Mouse (Mus musculus) layer of hippocampus, postnatal 10 days (tissue): ENCODE results near the gene Mapk6. TPM values are rescaled to one million over a fixed set of nuclear protein-coding genes. Genes with fewer than 3 reads are reported as not detected.

Experiments used
- DNase-seq, 2 experiments: peaks; one replicate each; pipeline ENCODE4 v3.0.0; 2021; ENCODE audit warnings: low spot score in 2 of 2
- total RNA-seq, 2 experiments: library from RNA; stranded (reverse); gene quantifications; 2 replicates each; pipeline ENCODE4 v1.2.3; 2021

Gene Mapk6
- total RNA-seq, 2 experiments from 2014 or later: 55.7 to 57.8 TPM

DNA sequence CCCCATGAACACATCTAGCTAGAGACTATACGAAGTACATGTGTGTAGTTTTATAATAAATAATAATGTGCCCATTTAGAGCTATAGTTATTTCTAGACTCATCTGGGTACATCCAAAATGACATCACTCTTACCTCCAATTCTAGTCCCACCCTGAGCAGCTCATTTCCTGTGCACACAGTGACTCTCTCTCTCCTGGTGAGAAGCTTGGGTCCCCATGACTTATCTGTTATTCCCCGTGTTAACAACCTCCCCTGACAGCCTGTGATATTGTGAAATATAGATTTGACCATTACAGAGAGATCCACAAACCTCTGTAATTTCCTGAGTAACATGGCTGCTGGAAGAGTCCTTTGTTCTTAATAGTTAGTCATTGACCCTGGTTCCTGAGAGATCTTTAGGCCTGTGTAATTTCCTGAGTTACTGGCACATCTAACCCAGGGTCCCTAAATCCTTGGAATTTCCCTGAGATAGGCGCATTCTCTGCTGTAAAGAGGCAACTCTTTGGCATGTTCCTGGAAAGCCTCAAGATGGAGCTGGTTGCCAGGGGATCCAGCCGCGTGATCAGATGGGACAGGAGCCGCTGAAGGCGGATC, 16.1 kb upstream of the Mapk6 start:
- DNase-seq: no peak

DNA sequence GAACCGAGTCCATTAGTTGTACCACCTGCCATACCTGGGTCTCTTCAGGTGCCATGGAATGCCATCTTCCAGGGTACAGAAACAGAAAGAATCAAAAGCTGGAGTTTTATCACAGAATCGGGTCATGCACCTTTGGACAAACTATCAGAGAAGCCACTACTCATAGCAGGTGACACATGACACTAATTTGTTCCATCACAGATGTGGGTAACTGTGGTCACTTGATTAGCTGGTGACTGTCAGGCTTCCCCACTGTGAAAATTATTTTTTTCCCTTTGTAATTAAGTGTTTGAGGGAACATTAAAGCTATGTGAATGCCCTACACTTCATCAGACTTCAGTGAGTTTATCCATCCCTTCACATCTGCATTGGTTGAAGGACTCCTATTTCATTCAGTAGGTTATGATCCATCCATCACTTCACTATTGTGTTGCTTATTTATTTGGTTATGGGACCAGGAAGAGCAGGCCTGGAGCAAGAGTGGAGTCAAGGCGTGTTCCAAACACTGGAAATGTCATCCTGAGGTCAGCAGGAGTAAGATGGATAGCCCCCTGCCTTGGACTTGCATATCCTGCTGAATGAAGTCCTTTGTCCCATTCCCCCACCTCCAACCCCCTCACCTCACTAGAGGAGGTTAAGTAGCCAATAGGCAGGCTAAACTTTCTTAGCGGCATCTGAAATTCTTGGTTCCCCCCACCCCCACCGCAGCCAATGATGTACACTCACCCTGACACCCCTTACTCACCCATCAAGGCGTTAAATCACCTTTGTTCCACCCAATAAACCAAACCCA, 14.7 kb upstream of the Mapk6 start:
- no peak for DNase-seq

- no peak for DNase-seq
Observed at GRCm38 (mm10) chr9:75423683-75424082, 13.9 kb upstream of the Mapk6 start.

GRCm38 (mm10) chr9:75422251-75422691, 12.5 kb upstream of the Mapk6 start:
- no peak for DNase-seq

- no peak for DNase-seq
Observed at GRCm38 (mm10) chr9:75414204-75414603, 4.4 kb upstream of the Mapk6 start.

- no peak for DNase-seq
Observed at GRCm38 (mm10) chr9:75413206-75413605, 3.4 kb upstream of the Mapk6 start.

GRCm38 (mm10) chr9:75411584-75411983, 1.8 kb upstream of the Mapk6 start:
- no peak for DNase-seq

DNA sequence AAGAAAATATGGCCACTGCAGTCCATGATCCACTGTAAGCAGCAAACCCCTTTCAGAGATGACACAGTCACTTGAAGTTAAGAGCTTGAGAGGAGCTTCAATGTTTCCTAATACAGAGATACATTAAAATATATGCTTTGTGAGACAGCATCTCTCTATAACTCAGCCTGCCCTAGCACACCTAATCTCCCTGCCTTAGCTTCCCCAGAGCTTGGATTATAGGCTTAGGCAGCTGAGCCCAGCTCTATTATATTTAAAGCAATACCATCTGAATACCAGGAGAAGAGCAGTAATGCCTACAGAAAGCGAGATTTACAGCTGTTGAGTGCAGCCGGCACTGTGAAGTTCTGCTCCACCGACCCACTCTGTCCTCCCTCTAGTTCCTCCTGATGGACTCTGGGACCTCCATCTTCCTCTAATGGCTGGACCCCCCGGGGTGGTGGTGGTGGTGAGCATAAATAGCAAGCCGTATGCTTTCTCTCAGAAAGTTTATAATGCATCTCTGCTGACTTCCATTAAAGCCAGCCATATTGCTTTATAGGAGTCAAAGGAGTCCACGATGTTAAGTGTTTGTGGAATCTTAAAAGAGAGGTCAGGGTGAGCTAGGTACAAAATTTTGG, 1.2 kb upstream of the Mapk6 start:
- DNase-seq: no peak

GRCm38 (mm10) chr9:75409031-75409851, 564 bp downstream of the Mapk6 start:
- DNase-seq: peak; percentile 65 to 77

DNA sequence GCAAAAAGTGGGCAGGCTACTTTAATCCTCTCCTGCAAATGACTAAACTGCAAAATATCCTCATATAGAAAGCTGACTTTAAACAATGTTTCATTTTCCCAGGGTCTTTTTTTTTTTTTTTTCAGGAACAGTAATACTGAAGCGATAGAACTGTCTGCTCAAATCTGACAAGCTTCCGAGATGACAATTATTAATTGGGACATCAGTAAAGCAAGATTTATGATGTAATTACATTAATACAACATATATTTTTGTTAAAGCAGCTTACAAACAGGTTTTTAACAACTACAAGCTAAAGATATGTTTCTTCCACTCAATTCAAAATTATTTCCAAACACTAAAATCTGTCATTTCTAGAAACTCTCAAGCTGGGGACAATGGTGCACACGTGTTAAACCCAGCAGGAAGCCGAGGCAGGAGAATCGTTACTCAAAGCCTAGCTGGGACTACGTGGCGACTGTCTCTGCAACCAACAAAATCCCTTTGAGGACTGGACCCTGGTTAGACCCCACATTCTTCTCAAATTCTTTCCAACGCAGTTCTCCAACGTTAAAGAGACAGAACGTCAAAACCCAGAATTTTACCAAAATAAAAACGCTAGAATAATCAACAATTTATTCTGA, 1.5 kb downstream of the Mapk6 start:
- DNase-seq: no peak

- DNase-seq: no peak
Observed at GRCm38 (mm10) chr9:75407803-75408202, 2.0 kb downstream of the Mapk6 start.

GRCm38 (mm10) chr9:75406121-75406520, 3.7 kb downstream of the Mapk6 start:
- DNase-seq: no peak

DNA sequence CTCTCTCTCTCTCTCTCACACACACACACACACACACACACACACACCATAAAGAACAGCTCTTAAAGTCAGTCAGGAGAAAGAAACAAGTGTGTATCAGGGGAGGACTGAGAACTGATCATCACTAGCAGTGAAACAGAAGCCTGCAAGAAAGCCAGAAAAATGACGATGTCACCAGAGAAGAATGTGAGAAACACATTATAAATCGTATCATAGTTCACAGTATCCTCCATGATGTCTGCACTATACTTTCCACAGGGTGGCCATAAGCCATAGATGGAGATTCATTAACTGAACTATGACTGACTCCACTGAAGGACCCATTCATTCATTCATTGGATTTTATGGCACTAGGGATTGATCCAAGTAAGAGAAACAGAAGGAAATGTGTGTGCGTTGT, 6.3 kb downstream of the Mapk6 start:
- no peak for DNase-seq

- no peak for DNase-seq
Observed at GRCm38 (mm10) chr9:75401593-75402504, 8.0 kb downstream of the Mapk6 start.

DNA sequence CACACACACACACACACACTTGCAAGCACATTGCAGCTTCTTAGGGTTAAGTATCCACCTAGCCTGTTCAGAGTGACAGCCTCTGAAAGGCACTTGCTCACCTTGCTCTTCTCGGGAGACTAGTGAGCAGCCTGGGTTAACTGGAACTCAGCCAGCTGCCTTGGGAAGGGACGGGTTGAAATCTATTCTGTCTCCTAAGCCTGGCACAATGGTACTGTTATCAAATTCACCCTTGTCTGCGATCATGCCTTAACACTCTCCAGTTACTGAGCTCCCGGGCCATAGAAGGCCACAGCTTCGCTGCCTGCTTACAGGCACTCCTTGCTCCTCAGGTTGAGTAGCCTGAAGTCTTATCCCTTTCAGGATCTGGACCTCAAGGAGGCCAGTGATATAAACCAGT, 9.2 kb downstream of the Mapk6 start:
- DNase-seq: no peak

DNA sequence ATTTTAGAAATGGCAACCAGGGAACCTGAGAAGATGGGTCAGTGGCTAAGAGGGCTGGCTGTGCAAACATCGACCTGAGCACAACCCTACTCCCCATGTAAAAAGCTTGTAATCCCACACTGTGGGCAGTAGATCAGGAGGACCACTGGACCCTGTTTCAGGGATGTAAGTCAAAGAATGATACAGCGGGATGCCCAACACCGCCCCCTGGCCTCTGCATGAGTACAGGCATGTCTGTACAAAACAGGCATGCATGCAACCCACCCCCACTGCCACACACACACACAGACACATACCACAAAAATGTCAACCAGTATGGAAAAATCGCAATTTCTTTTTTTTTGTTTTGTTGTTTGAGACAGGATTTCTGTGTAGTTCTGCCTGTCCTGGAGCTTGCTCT, 10.7 kb downstream of the Mapk6 start:
- DNase-seq: no peak

GRCm38 (mm10) chr9:75395971-75396370, 13.8 kb downstream of the Mapk6 start:
- DNase-seq: no peak

DNA sequence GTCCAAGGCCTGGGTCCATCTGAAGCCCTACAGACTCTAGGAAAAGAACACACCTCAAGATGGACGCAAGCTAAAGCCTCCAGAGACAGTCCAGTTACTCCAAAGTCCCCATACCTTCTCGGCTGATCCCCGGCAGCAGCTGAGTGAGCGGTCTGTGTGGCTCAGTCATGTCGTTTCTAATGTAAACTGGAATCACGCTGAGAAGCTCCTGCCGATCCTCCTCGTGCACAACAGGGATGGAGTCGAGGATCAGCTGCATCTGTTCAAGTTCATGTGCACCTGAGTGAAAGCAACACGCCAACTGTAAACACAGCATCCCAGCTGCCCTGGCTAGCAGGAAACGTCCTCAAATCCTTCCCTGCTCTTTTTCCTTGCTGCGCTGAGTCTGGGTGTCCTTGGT, 16.6 kb downstream of the Mapk6 start:
- no peak for DNase-seq

DNA sequence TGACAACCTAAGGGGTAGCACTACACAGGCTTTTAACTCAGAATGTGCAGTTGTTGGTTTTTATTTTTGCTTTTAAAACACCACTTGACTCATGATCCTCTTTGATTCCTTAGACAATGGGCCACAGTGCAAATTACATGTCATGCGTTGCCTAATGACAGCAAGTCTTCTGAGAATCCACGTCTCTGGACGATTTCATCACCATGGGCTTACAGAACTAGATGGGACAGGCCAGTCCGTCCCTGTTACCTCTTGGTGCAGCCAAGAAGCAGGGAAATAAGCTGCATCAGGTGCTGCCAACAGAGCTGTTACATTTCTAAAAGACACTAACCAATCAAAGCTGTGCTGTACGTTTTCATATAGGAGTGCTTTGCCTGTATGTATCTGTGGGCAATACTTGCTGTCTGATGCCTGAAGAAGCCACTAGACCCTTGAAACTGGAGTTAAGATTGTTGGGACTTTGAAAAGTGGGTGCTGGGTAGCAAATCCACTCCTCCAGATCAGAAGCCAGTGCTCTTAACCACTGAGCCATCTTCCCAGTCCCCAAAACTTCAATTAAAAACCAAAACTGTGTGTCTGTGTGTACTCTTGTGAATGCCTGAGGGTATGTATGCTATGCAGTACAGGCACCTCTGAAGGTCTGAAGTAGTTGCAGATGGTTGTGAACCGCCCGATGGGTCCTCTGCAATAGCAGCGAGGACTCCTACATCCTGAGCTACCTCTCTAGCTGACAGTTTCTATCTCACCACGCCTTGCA, 24.4 kb downstream of the Mapk6 start:
- DNase-seq: no peak
